Mouse (Mus musculus) left cerebral cortex, postnatal 36 days (tissue): ENCODE results near the gene E130309D02Rik. TPM values are rescaled to one million over a fixed set of nuclear protein-coding genes. Genes with fewer than 3 reads are reported as not detected.

ENCODE experiments used
- DNase-seq, 2 experiments: peaks; one replicate each; pipeline ENCODE4 v3.0.0; 2021 to 2022; ENCODE audit warnings: low spot score in 2 of 2, mixed read lengths in 1 of 2
- intact Hi-C: fragments of 180-260 bp; cut with DNase I; formaldehyde crosslinking; loops from one replicate; pipeline ENCODE4 v1.15.1; 2025
- total RNA-seq, 2 experiments: library from RNA; stranded (reverse); gene quantifications; 2 replicates each; pipeline ENCODE4 v1.2.3; 2021

Gene E130309D02Rik
- total RNA-seq, 2 experiments from 2014 or later = 24.8 to 27.9 TPM

GRCm38 (mm10) chr5:143314183-143314729 is 904 bp downstream of the E130309D02Rik start:
- DNase-seq = no peak
- intact Hi-C loops = loop anchor here (5.0 kb wide), 1 partner anchor 77 kb away; the partner anchor contains the start of gene Zfp12

GRCm38 (mm10) chr5:143311886-143312285 is 3.3 kb downstream of the E130309D02Rik start:
- intact Hi-C loops = loop anchor here (5.0 kb wide), 1 partner anchor 75 kb away; the partner anchor contains the start of gene Zfp12
- DNase-seq = peak; percentile 56 to 73

DNA sequence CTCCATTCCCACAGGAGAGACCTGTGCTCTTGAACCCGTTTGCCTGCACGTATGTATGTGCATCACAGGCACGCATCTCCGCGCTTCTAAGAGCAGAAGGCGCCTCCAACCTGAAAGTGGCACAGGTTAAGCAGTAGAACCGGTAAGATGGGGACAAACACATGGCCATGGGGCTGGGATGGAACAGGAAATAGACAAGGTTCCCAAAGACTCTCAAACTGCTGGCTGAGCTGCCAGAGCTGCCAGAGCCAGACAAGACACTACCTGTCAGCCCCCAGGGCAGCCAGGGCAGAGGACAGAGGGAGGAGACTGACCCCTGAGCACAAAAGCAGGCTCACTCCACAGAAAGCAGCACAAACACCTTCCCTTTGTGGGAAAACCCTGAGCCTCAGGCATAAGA is 5.2 kb downstream of the E130309D02Rik start:
- no peak for DNase-seq
- intact Hi-C loops = loop anchor here (5.0 kb wide), 1 partner anchor 73 kb away; the partner anchor contains the start of gene Zfp12

DNA sequence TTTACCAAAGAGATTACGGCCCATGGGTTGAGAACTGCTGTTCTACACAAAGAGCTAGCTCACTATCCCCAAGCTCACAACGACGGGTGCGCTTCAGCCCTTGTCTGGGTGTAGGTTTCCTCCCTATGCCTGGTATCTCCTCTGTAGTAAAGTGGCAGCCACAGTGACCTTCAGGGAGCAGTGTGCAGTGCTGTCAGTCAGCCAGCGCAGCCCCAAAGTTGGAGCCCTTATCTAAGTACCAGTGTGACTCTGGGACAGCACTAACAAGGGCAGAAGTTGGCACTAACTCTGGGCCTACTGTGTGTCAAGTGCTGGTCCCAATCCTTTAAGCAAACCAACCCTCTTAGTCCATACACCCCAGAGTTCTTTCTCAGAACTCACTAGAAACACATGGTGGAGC is 6.3 kb downstream of the E130309D02Rik start:
- DNase-seq = no peak
- intact Hi-C loops = no loop called here

GRCm38 (mm10) chr5:143304251-143304650 is 10.9 kb downstream of the E130309D02Rik start:
- intact Hi-C loops = no loop called here
- DNase-seq = no peak

DNA sequence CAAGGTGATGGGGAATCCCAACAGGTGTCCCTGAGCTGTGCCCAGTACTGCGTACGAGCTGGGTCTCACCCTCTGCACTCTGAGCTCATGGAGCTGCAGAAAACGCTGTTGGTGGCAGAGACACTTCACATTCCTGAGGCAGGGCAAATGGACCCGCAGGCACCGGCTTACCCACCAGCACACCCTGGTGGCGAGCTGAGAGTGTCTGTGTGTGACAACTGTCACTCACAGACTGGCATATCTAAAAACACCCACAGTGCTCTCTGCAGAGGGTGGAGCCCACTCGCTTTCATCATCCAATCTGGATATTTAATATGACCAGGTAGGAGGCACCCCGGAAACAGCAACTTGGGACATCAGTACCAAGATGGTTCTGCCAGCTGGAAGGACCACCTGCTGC is 13.9 kb downstream of the E130309D02Rik start:
- DNase-seq = no peak
- intact Hi-C loops = no loop called here

DNA sequence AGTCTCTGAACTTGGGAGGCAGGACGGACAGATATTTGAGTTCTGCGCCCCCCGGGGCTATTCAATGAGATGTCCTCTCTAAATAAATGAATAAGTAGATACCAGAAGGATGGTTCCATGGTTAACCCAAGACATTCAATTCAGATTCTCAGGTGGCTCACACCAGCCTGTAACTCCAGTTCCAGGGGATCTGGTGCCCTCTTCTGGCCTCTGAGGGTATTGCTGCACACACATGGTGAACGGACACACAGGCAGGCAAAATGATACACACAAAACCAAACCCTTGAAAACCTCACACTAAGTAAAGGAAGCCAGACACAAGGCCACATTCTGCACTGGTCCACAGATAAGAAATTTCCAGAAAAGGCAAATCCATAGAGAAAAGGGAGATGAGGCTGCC is 15.5 kb downstream of the E130309D02Rik start:
- peak; percentile 54 to 62 for DNase-seq
- intact Hi-C loops = loop anchor here (5.0 kb wide), 1 partner anchor 42 kb away; no protein-coding TSS in a partner anchor

- intact Hi-C loops = loop anchor here (5.0 kb wide), 1 partner anchor 41 kb away; no protein-coding TSS in a partner anchor
- DNase-seq = no peak
These were observed 16.8 kb downstream of the E130309D02Rik start for GRCm38 (mm10) chr5:143298391-143298790.

DNA sequence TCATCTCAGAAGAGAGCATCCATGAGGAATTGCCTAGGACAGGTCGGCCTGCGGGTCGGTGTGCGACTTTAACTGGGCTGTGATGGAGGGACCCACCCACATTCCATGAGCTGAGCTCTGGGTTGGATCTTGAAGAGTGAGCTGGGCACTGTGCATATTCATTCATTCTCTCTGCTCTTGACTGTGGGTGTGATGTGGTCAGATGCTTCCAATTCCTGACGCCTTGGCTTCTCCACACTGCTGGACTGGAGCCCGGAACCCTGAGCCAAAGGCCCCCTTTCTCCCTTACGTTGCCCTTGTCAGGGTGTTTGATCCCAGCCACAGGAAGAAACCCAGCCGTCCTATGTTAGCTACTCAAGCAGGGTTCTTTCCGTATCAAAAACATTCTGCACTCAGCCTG is 17.2 kb downstream of the E130309D02Rik start:
- intact Hi-C loops = loop anchor here (5.0 kb wide), 1 partner anchor 41 kb away; no protein-coding TSS in a partner anchor

GRCm38 (mm10) chr5:143295330-143295729 is 19.8 kb downstream of the E130309D02Rik start:
- intact Hi-C loops = loop anchor here (5.0 kb wide), 1 partner anchor 38 kb away; no protein-coding TSS in a partner anchor
- no peak for DNase-seq

More for the DNA sequence above, 17.2 kb downstream of the E130309D02Rik start:
- DNase-seq = no peak

- intact Hi-C loops = loop anchor here (5.0 kb wide), 1 partner anchor 38 kb away; no protein-coding TSS in a partner anchor
- no peak for DNase-seq
These were observed 20.3 kb downstream of the E130309D02Rik start for GRCm38 (mm10) chr5:143294862-143295261.

DNA sequence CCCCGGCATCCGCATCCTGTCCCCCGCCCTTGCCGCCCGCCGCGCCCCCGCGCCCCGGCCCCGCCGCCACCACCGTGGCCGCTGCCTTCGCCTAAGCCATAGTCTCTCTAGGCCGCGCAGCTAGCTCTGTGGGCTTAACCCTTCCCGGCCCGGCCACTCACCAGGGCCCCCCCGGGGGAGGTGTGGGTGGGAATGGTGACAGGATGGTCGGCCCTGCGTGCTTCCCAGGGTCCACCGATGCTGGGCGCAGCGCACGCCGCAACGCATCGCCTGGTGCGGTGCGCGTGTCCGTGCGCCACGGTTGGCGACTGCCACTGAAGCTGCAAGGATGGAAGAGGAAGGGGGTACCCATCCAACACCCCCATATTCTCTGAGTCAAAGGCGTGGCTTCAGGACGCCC is 21.8 kb downstream of the E130309D02Rik start, which contains the start of gene Zfp853:
Gene Zfp853, minus strand, starts transcription at position 220 of the 400 bp plus-strand sequence.
- intact Hi-C loops = no loop called here
- DNase-seq = peak in 1 of 2 experiments; percentile 53

DNA sequence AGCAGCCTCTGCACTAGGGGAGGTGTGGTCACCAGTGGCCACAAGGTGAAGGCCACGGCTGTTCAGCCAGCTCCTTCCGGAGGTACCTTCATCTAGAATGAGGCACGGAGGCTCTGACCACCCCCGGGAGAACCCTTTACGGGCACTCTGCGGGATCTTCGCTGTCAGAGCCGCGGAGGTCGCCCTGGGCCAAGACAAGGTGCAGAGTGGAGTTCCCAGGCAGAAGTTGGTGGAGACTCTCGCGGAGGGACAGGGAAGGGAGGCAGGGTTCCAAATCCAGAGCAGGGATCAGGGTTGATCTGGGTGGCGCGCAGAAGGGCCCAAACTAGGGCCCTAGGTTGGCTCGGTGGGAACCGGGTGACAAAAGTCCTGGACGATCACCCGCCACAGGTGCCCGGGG is 22.3 kb downstream of the E130309D02Rik start:
- intact Hi-C loops = no loop called here
- no peak for DNase-seq

- intact Hi-C loops = no loop called here
- DNase-seq = no peak
These were observed 25.9 kb downstream of the E130309D02Rik start for GRCm38 (mm10) chr5:143289299-143289698.

DNA sequence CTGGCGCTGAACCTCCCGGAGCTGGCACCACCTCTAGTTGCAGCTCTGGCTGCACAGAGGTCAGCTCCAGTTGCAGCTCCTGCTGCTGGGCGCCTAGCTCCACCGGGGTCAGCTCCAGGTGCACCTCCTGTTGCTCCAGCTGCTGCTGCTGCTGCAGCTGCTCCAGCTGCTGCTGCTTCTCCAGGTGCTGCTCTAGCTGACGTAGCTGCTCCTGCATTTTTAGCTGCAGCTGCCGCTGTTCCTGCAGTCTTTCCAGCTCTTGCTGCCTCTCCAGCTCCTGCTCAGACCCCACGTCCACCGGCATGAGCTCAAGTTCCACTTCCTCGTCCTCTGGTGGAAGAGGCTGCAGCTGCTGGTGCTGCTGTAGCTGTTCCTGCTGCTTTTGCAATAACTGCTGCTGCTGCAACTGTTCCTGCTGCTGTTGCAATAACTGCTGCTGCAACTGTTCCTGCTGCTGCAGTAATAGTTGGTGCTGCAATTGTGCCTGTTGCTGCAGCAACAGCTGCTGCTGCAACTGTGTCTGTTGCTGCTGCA is 26.7 kb downstream of the E130309D02Rik start:
- DNase-seq = no peak
- intact Hi-C loops = no loop called here

DNA sequence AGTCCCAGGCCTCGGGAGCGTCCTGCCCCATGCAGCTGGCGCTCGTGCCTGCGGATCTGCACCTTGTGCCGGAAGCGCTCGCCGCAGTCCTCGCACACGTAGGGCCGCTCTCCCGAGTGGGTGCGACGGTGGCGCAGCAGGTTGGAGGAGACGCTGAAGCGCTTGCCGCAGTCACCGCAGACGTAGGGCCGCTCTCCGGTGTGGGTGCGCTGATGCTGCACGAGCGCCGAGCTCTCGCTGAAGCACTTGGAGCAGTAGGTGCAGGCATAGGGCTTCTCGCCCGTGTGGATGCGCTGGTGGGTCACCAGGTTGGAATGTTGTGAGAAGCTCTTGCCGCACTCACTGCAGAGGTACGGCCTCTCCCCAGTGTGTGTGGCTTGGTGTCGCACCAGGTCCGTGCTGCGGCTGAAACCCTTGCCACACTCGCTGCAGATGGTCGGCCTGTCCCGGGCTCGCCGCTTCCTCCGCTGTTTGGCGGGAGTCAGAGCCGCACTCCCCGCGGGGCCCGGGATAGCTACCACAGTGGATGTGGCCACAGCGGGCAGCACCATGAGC is 27.3 kb downstream of the E130309D02Rik start:
- intact Hi-C loops = no loop called here
- DNase-seq = no peak

- intact Hi-C loops = no loop called here
- no peak for DNase-seq
These were observed 30.4 kb downstream of the E130309D02Rik start for GRCm38 (mm10) chr5:143284762-143285161.

GRCm38 (mm10) chr5:143279247-143279646 is 35.9 kb downstream of the E130309D02Rik start:
- DNase-seq = no peak
- intact Hi-C loops = no loop called here

DNA sequence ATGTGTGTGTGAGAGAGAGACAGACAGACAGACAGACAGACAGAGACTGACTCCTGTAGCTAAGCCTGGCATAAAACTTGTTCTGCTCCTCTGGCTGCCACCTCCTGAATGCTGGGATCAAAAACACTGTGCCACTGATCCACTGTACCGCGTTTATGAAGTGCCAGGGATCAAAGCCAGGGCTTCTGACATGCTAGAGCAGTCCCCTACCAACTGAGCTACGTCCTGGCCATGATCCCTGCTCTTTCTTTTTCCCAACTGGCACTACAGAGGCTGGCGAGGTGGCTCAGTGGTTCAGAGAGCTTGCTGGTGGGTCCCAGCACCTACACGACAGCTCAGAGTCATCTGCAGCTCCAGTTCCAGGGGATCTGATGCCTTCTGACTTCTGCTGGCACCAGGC is 39.4 kb downstream of the E130309D02Rik start:
- intact Hi-C loops = no loop called here
- DNase-seq = no peak

GRCm38 (mm10) chr5:143272540-143273330 is 42.4 kb downstream of the E130309D02Rik start:
- no peak for DNase-seq
- intact Hi-C loops = no loop called here
